Mouse (Mus musculus): ENCODE results near the gene Heatr6. TPM values are rescaled to one million over a fixed set of nuclear protein-coding genes. Genes with fewer than 3 reads are reported as not detected.

Gene Heatr6
- polyA plus RNA-seq (2014; fragmentation: Nextera tagmentation; extraction: Ambion mirVana): 29.7 and 30.9 TPM in 2 replicates

GRCm38 (mm10) chr11:83753581-83754181 is at the start of gene Heatr6:
Gene Heatr6 (plus strand): TSS chr11:83753696.
- peak; percentile 92 for ATAC-seq (ENCODE audit: insufficient read depth, low FRiP score, low TSS enrichment)
- Histone ChIP-seq H3K36me3 (ENCODE audit: control insufficient read depth, insufficient read depth, low read length) (peaks cover 4% of the 10 kb centered on the region), H3K9ac (ENCODE audit: low read length) (peak within 1 kb of the TSS; percentile 90), H3K4me2 (ENCODE audit: low read depth) (peak within 1 kb of the TSS; percentile 58), H3K4me1 (ENCODE audit: control insufficient read depth, insufficient read depth, low read length) (peaks cover 8% of the 10 kb centered on the region), H3K9me3 (ENCODE audit: control insufficient read depth, low read length) (no peaks in the 10 kb centered on the region), H3K27ac (ENCODE audit: low read depth, low read length) (peak within 1 kb of the TSS; percentile 63; the same call in 1 of the 2 replicates), H3K4me3 (ENCODE audit: low read depth, low read length) (peak within 1 kb of the TSS; percentile 73), H3K27me3 (ENCODE audit: control insufficient read depth, insufficient read depth, low read length) (no peaks in the 10 kb centered on the region)
- under 1% methylated on average over 47 of the region's 47 CpGs for WGBS
- DNase-seq (ENCODE audit: low spot score): peak; percentile 92

- WGBS: 29% methylated on average over 1 of the region's 1 CpGs
- H3K27ac ChIP-seq (ENCODE audit: low read depth, low read length): no peak within 1 kb of the TSS
Observed at GRCm38 (mm10) chr11:83703705-83704104, 49.8 kb upstream of the Heatr6 start, which contains the start of gene Wfdc17. Gene Wfdc17 (plus strand): TSS chr11:83703991.

GRCm38 (mm10) chr11:83708715-83709114 is 44.8 kb upstream of the Heatr6 start, which contains the start of gene Wfdc18:
Gene Wfdc18 (plus strand): TSS chr11:83709015.
- Histone ChIP-seq H3K27ac (ENCODE audit: low read depth, low read length) (no peak within 1 kb of the TSS), H3K4me2 (ENCODE audit: low read depth) (no peak within 1 kb of the TSS), H3K9ac (ENCODE audit: low read length) (no peak within 1 kb of the TSS), H3K9me3 (ENCODE audit: control insufficient read depth, low read length) (no peaks in the 10 kb centered on the region), H3K27me3 (ENCODE audit: control insufficient read depth, insufficient read depth, low read length) (no peaks in the 10 kb centered on the region), H3K4me1 (ENCODE audit: control insufficient read depth, insufficient read depth, low read length) (no peaks in the 10 kb centered on the region), H3K4me3 (ENCODE audit: low read depth, low read length) (no peak within 1 kb of the TSS), H3K36me3 (ENCODE audit: control insufficient read depth, insufficient read depth, low read length) (no peaks in the 10 kb centered on the region)
- ATAC-seq (ENCODE audit: insufficient read depth, low FRiP score, low TSS enrichment) (no peak), DNase-seq (ENCODE audit: low spot score) (no peak)
- WGBS: 79% methylated on average over 4 of the region's 4 CpGs

More at GRCm38 (mm10) chr11:83703705-83704104, 49.8 kb upstream of the Heatr6 start, which contains the start of gene Wfdc17:
- H3K9me3 ChIP-seq (ENCODE audit: control insufficient read depth, low read length): no peaks in the 10 kb centered on the region
- no peak within 1 kb of the TSS for H3K4me3 ChIP-seq (ENCODE audit: low read depth, low read length)
- H3K36me3 ChIP-seq (ENCODE audit: control insufficient read depth, insufficient read depth, low read length): no peaks in the 10 kb centered on the region
- H3K27me3 ChIP-seq (ENCODE audit: control insufficient read depth, insufficient read depth, low read length): no peaks in the 10 kb centered on the region
- no peaks in the 10 kb centered on the region for H3K4me1 ChIP-seq (ENCODE audit: control insufficient read depth, insufficient read depth, low read length)
- ATAC-seq (ENCODE audit: insufficient read depth, low FRiP score, low TSS enrichment) (no peak), DNase-seq (ENCODE audit: low spot score) (no peak)
- H3K4me2 ChIP-seq (ENCODE audit: low read depth): no peak within 1 kb of the TSS
- no peak within 1 kb of the TSS for H3K9ac ChIP-seq (ENCODE audit: low read length)

GRCm38 (mm10) chr11:83709683-83710082 is 43.8 kb upstream of the Heatr6 start:
- 91% methylated on average over 5 of the region's 5 CpGs for WGBS
- H3K27ac ChIP-seq (ENCODE audit: low read depth, low read length): no peak overlapping the region

GRCm38 (mm10) chr11:83712671-83713070 is 40.8 kb upstream of the Heatr6 start:
- H3K9ac ChIP-seq (ENCODE audit: low read length): no peak overlapping the region
- no peak overlapping the region for H3K4me2 ChIP-seq (ENCODE audit: low read depth)
- H3K9me3 ChIP-seq (ENCODE audit: control insufficient read depth, low read length): no peaks in the 10 kb centered on the region
- H3K36me3 ChIP-seq (ENCODE audit: control insufficient read depth, insufficient read depth, low read length): no peaks in the 10 kb centered on the region
- no peak for DNase-seq (ENCODE audit: low spot score)
- ATAC-seq (ENCODE audit: insufficient read depth, low FRiP score, low TSS enrichment): no peak
- H3K27me3 ChIP-seq (ENCODE audit: control insufficient read depth, insufficient read depth, low read length): no peaks in the 10 kb centered on the region
- H3K4me1 ChIP-seq (ENCODE audit: control insufficient read depth, insufficient read depth, low read length): no peaks in the 10 kb centered on the region
- WGBS: 85% methylated on average over 1 of the region's 1 CpGs
- no peak overlapping the region for H3K4me3 ChIP-seq (ENCODE audit: low read depth, low read length)
- no peak overlapping the region for H3K27ac ChIP-seq (ENCODE audit: low read depth, low read length)

More at GRCm38 (mm10) chr11:83709683-83710082, 43.8 kb upstream of the Heatr6 start:
- Histone ChIP-seq H3K27me3 (ENCODE audit: control insufficient read depth, insufficient read depth, low read length) (no peaks in the 10 kb centered on the region), H3K36me3 (ENCODE audit: control insufficient read depth, insufficient read depth, low read length) (no peaks in the 10 kb centered on the region), H3K4me2 (ENCODE audit: low read depth) (no peak overlapping the region), H3K9ac (ENCODE audit: low read length) (no peak overlapping the region), H3K4me1 (ENCODE audit: control insufficient read depth, insufficient read depth, low read length) (no peaks in the 10 kb centered on the region), H3K4me3 (ENCODE audit: low read depth, low read length) (no peak overlapping the region), H3K9me3 (ENCODE audit: control insufficient read depth, low read length) (no peaks in the 10 kb centered on the region)
- no peak for ATAC-seq (ENCODE audit: insufficient read depth, low FRiP score, low TSS enrichment)
- no peak for DNase-seq (ENCODE audit: low spot score)

GRCm38 (mm10) chr11:83713925-83714324 is 39.6 kb upstream of the Heatr6 start:
- 84% methylated on average over 2 of the region's 2 CpGs for WGBS
- Histone ChIP-seq H3K27me3 (ENCODE audit: control insufficient read depth, insufficient read depth, low read length) (no peaks in the 10 kb centered on the region), H3K4me2 (ENCODE audit: low read depth) (no peak overlapping the region), H3K9me3 (ENCODE audit: control insufficient read depth, low read length) (no peaks in the 10 kb centered on the region), H3K9ac (ENCODE audit: low read length) (no peak overlapping the region), H3K27ac (ENCODE audit: low read depth, low read length) (no peak overlapping the region), H3K4me1 (ENCODE audit: control insufficient read depth, insufficient read depth, low read length) (no peaks in the 10 kb centered on the region), H3K36me3 (ENCODE audit: control insufficient read depth, insufficient read depth, low read length) (no peaks in the 10 kb centered on the region), H3K4me3 (ENCODE audit: low read depth, low read length) (no peak overlapping the region)
- ATAC-seq (ENCODE audit: insufficient read depth, low FRiP score, low TSS enrichment): no peak
- DNase-seq (ENCODE audit: low spot score): no peak

- Histone ChIP-seq H3K4me2 (ENCODE audit: low read depth) (no peak overlapping the region), H3K9me3 (ENCODE audit: control insufficient read depth, low read length) (no peaks in the 10 kb centered on the region), H3K4me1 (ENCODE audit: control insufficient read depth, insufficient read depth, low read length) (no peaks in the 10 kb centered on the region), H3K27ac (ENCODE audit: low read depth, low read length) (no peak overlapping the region), H3K4me3 (ENCODE audit: low read depth, low read length) (no peak overlapping the region), H3K36me3 (ENCODE audit: control insufficient read depth, insufficient read depth, low read length) (no peaks in the 10 kb centered on the region), H3K27me3 (ENCODE audit: control insufficient read depth, insufficient read depth, low read length) (no peaks in the 10 kb centered on the region), H3K9ac (ENCODE audit: low read length) (no peak overlapping the region)
- 89% methylated on average over 6 of the region's 6 CpGs for WGBS
- ATAC-seq (ENCODE audit: insufficient read depth, low FRiP score, low TSS enrichment): no peak
- no peak for DNase-seq (ENCODE audit: low spot score)
Observed at GRCm38 (mm10) chr11:83717042-83717665, 36.3 kb upstream of the Heatr6 start.

GRCm38 (mm10) chr11:83720766-83721165 is 32.7 kb upstream of the Heatr6 start:
- ATAC-seq (ENCODE audit: insufficient read depth, low FRiP score, low TSS enrichment): no peak
- DNase-seq (ENCODE audit: low spot score): no peak
- Histone ChIP-seq H3K36me3 (ENCODE audit: control insufficient read depth, insufficient read depth, low read length) (no peaks in the 10 kb centered on the region), H3K4me3 (ENCODE audit: low read depth, low read length) (no peak overlapping the region), H3K4me2 (ENCODE audit: low read depth) (no peak overlapping the region), H3K4me1 (ENCODE audit: control insufficient read depth, insufficient read depth, low read length) (no peaks in the 10 kb centered on the region), H3K9me3 (ENCODE audit: control insufficient read depth, low read length) (no peaks in the 10 kb centered on the region), H3K9ac (ENCODE audit: low read length) (no peak overlapping the region), H3K27ac (ENCODE audit: low read depth, low read length) (no peak overlapping the region), H3K27me3 (ENCODE audit: control insufficient read depth, insufficient read depth, low read length) (no peaks in the 10 kb centered on the region)

Measured in neural tube, embryonic 11.5 days (tissue).